Mouse (Mus musculus) liver (tissue): ENCODE results near the gene Faap100.

ENCODE experiments used
- DNase-seq: peaks from one replicate; pipeline ENCODE4 v3.0.0-alpha.2; 2020; ENCODE audit warnings: mixed read lengths

The Faap100 gene

GRCm38 (mm10) chr11:120351250-120352092 lies 27.1 kb downstream of the Faap100 start:
- DNase-seq = peak; percentile 9

- peak; percentile 23 for DNase-seq
Observed at GRCm38 (mm10) chr11:120350711-120351110, 27.9 kb downstream of the Faap100 start.

- peak; percentile 86 for DNase-seq
Observed at GRCm38 (mm10) chr11:120349986-120350702, 28.4 kb downstream of the Faap100 start.

- peak; percentile 39 for DNase-seq
Observed at GRCm38 (mm10) chr11:120349371-120349985, 29.1 kb downstream of the Faap100 start.

GRCm38 (mm10) chr11:120348684-120349370 lies 29.7 kb downstream of the Faap100 start:
- peak; percentile 45 for DNase-seq

- DNase-seq = peak; percentile 91
Observed at GRCm38 (mm10) chr11:120347791-120348683, 30.5 kb downstream of the Faap100 start, which contains the start of gene Actg1. Gene Actg1, minus strand, starts transcription at chr11:120348542.

- peak; percentile 36 for DNase-seq
Observed at GRCm38 (mm10) chr11:120347301-120347700, 31.3 kb downstream of the Faap100 start.

GRCm38 (mm10) chr11:120346383-120347034 lies 32.1 kb downstream of the Faap100 start:
- DNase-seq = peak; percentile 2

- peak; percentile 10 for DNase-seq
Observed at GRCm38 (mm10) chr11:120345067-120345681, 33.4 kb downstream of the Faap100 start.

- DNase-seq = peak; percentile 2
Observed at GRCm38 (mm10) chr11:120344310-120344920, 34.1 kb downstream of the Faap100 start.

GRCm38 (mm10) chr11:120343519-120344309 lies 34.9 kb downstream of the Faap100 start:
- DNase-seq = peak; percentile 4

GRCm38 (mm10) chr11:120342656-120343160 lies 35.9 kb downstream of the Faap100 start:
- DNase-seq = peak; percentile 1

GRCm38 (mm10) chr11:120341661-120342060 lies 36.9 kb downstream of the Faap100 start:
- DNase-seq = peak; percentile 1

- peak; percentile 9 for DNase-seq
Observed at GRCm38 (mm10) chr11:120339978-120340513, 38.5 kb downstream of the Faap100 start.

GRCm38 (mm10) chr11:120338786-120339185 lies 39.8 kb downstream of the Faap100 start:
- DNase-seq = peak; percentile 2

GRCm38 (mm10) chr11:120337447-120337846 lies 41.1 kb downstream of the Faap100 start:
- DNase-seq = peak; percentile 13

GRCm38 (mm10) chr11:120335431-120336021 lies 43.0 kb downstream of the Faap100 start:
- DNase-seq = peak; percentile 1

- DNase-seq = peak; percentile 2
Observed at GRCm38 (mm10) chr11:120320156-120320555, 58.4 kb downstream of the Faap100 start.
